Mouse (Mus musculus) E14TG2a.4 (cell line): Measurements from ENCODE around the gene Vwc2l.

Experiments used
- CTCF ChIP-seq: conservative IDR thresholded peaks from 2 replicates; pipeline ENCODE4 v1.5.1; 2014; ENCODE audit warnings: low read length
- NANOG ChIP-seq: IDR thresholded peaks from 2 replicates; pipeline ENCODE4 v1.6.1; 2014; ENCODE audit warnings: borderline replicate concordance, low read length, mixed read lengths

GRCm38 (mm10) chr1:70703934-70704333, 21.6 kb upstream of the Vwc2l start:
- TF ChIP-seq CTCF (no peak), NANOG (no peak)
